Mouse (Mus musculus): ENCODE measurements around the gene Tmcc2. TPM values are rescaled to one million over a fixed set of nuclear protein-coding genes. Genes with fewer than 3 reads are reported as not detected.

Gene Tmcc2
- total RNA-seq, 2 experiments from 2014 or later: 4.8 to 12.5 TPM

- ATAC-seq (replicated peaks; ENCODE audit: low FRiP score, low TSS enrichment, poor library complexity, severe bottlenecking): no peak
Observed at GRCm38 (mm10) chr1:132322711-132323542, 68.2 kb downstream of the Tmcc2 start.

DNA sequence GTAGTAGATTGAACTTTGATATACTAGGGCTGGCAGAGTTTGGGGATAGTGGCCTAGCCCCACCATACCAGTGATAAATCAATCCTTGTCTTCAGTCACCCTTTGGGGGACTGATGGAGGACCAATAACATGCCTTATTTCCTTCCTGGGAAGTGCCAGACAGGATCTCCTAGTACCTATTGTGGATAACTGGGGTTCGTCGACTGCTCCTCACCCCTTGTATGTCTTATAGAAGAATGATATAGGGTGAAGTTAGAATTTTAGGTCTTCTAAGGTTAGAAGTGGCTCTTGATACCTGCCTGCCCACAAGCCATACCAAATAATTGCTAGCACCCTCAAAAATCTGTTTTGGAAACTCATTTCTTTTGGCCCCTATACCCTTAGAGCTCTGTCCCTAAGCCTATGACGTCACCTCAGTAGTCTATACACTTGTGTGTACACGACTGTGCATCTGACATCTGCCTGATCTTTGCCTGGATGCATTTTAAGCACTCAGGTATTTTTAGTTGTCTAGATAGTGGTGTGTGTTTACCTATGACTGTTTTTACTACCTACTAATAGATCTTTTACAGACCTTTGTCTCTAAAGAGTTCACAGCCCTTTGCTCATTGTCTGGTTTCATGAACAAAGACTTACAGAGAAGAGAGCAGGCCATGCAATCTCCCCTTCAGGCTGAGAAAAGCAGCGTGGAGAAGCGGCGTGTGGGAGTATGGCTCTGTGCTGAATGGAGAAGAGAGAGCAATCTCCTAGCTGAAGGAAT lies 69.1 kb downstream of the Tmcc2 start:
- no peak for ATAC-seq (replicated peaks; ENCODE audit: low FRiP score, low TSS enrichment, poor library complexity, severe bottlenecking)

GRCm38 (mm10) chr1:132319242-132319641 lies 71.8 kb downstream of the Tmcc2 start:
- peak; percentile 82 for ATAC-seq (replicated peaks; ENCODE audit: low FRiP score, low TSS enrichment, poor library complexity, severe bottlenecking)

DNA sequence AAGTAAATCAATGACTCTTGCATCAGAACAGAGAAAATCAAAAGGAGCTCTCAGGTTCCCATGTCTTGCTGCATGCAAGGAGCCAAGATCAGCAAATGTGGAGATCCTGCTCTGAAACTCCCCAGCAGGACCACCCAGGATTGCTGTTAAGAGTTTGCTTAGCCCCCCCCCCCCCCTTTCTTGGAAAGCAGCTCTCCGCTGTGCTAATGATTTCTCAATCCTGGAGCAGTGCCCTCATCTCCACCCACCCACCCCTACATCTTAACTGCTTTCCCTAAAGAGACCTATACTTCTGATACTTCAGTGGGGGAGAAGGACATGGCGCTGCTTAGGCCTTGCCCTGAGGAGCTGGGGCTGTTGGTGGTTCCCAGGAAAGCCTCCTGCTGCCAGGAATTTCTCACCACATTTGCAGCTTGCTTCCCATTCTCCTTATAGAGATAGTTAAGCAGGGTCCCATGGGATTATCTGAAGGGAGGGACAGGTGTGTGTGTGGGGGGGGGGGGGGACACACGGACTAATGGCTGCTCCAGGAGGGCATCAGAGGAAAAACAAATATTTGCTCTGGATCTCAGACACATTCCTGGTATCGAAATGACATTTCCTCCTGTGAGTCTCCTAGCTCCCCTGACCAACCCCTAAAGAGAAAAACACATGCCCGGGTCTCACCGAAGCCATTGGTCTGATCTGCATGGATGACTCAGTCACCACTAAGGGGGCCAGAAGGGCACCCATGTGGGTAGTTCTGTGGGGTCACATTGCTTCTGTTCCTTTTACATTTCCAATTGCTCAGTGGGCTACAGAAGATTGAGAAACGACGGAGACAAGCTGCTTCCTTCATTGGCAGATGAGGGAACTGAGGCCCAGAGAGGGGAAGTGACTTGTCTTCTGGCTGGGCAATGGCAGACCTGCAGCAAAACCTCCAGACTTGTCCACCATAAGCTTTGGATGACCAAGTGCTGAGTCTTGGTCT lies 72.9 kb downstream of the Tmcc2 start:
- ATAC-seq (replicated peaks; ENCODE audit: low FRiP score, low TSS enrichment, poor library complexity, severe bottlenecking): no peak

DNA sequence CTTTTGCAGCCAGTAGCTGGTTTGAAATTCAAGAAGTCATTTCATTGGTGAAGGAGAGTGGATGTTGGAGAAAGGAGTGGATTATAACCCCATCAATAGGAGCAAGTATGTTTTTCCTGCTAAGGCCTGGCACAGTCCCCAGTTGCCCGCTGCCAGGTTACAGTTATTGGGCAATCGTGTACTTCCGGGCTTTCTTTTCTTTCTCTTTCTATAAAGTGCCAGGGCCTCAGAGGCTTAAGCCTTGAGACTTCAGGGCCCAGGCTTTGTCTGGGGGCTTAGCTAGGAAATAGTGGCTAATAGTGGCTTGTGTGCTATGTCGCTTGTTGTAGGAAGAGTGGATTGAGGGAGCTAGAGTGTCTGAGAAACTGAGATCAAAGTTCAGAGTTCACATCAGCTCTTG lies 73.7 kb downstream of the Tmcc2 start:
- ATAC-seq (replicated peaks; ENCODE audit: low FRiP score, low TSS enrichment, poor library complexity, severe bottlenecking): no peak

DNA sequence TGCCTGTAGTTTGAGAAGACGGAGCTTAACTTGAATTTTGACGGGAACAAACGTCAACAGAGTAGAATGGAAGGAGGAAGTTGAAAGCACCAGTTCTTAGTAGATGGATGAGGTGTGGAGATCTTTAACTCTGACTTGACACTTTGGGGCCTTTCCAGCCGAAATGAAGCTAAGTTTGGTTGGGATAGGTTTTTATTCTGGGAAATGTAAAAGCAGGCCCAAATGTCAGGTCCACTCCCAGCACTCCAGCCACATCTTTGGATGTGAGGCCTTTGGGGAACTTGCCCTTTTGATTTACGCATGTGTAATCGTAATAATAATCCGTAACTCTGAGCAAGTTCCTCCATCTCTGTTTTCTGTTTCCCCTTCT lies 74.5 kb downstream of the Tmcc2 start:
- ATAC-seq (replicated peaks; ENCODE audit: low FRiP score, low TSS enrichment, poor library complexity, severe bottlenecking): no peak

DNA sequence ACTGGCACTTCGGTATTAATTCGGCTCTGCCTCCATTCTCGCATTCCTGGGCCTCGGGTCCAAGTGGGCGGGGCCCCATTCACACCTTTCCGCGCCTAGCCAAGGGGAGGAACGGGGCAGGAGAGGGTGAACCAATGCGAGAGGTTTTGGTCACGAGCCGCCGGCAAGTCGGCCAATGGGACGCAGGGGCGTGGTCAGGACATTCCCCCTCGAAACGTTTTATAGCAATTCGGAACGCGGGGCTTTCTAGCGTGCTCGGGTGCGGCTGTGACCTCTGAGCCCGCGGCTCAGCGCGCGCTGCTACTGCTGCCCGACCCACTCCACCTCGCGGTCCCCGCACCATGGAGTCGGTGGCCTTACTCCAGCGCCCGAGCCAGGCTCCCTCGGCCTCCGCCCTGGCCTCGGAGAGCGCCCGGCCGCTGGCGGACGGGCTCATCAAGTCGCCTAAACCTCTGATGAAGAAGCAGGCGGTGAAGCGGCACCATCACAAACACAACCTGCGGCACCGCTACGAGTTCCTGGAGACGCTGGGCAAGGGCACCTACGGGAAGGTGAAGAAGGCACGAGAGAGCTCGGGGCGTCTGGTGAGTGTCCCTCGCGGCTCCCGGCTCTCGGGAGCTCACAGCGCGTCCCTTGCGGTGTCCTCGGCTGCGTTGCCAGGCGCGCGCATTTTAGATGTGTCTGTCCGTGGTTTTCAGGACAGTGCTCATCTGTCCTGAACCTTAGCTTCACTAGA lies 75.0 kb downstream of the Tmcc2 start, which contains the start of gene Nuak2:
TSS of gene Nuak2 (plus strand) at position 238 of the 736 bp plus-strand sequence.
- peak; percentile 63 for ATAC-seq (replicated peaks; ENCODE audit: low FRiP score, low TSS enrichment, poor library complexity, severe bottlenecking)

DNA sequence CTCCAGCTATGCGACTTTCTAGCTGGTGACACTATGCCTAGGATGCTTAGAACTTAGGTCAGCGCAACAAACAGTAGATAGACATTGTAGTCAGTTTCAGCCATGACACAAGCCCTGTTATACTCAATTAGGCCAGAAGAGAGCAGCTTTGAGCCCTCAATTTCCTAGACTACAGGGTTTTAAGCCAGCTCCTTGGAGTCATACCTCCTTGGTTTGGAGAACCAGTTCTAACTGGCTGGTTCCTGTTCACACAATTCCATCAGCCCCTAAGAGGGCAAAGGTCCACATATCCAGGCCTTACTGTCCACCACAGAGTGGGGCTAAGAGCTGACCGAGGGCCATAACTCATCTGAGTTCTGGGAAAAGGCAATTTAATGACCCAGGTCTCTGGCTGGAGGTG lies 78.4 kb downstream of the Tmcc2 start:
- peak; percentile 58 for ATAC-seq (replicated peaks; ENCODE audit: low FRiP score, low TSS enrichment, poor library complexity, severe bottlenecking)

DNA sequence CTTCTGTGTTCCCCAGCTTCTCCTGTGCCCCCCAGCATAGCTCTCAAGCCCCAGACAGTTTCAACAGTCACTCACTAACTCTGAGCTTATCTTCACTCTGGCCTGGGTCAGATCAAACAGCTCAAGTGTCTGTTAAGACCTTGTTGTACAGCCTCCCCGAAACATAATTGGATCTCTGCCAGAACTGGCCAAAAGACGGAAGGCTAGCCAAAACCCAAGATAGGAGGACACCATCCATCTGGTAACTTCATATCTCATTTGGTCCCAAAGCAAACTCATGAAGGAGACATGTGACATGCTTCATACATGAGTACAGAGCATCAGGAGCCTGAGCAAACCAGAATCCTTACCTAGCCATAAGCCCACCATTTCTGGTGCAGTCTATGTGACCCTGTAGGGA lies 79.0 kb downstream of the Tmcc2 start:
- peak; percentile 62 for ATAC-seq (replicated peaks; ENCODE audit: low FRiP score, low TSS enrichment, poor library complexity, severe bottlenecking)

DNA sequence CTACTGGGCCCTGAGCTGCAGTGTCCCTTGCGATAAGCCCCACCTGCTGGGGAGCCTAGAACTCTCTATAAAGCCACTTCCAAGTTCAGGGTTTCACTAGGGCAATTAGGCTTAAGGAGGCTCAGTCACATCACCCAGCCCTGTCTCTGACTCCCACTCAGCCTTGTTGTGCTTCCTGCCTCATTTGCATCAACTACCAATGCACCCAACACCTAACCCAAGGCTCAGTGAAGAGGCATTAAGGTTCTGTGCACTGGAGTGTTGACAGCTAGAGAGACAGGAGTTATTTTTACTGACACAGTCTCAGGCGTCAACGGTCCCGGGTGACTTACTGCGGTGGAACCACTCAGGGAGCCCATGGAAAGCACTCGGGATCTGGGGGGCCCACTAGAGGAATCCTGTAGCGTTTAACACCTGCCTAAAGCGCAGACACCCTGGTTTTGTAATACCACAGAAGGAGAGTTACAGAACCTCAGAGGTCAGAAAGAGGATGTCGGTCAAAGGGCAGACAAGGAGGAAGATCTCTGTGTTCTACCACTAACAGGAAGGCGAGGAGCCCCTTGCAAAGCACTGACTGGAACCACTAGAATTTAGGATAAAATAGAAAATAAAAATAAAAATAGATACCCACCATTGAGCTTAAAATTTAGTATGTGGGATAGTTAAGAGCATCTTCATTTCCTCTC lies 79.8 kb downstream of the Tmcc2 start:
- ATAC-seq (replicated peaks; ENCODE audit: low FRiP score, low TSS enrichment, poor library complexity, severe bottlenecking): no peak

GRCm38 (mm10) chr1:132310754-132311153 lies 80.3 kb downstream of the Tmcc2 start:
- ATAC-seq (replicated peaks; ENCODE audit: low FRiP score, low TSS enrichment, poor library complexity, severe bottlenecking): no peak

DNA sequence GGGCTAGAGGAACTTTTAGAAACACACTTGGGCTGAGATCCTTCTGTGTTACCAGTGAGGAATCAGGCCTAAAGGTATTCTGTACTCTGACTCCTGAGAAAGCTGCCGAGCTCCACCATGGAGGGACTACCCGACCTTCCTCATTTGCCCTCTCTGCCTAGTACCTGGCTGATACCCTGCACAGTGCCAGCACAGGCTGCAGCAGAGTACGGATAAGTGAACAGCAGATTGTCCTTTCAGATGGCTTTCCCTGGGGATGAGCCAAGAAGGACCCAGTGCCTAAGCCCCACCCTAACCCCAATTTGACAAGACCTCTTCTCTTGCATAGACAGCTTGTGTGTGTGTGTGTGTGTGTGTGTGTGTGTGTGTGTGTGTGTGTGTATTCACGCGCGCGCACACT lies 82.4 kb downstream of the Tmcc2 start:
- no peak for ATAC-seq (replicated peaks; ENCODE audit: low FRiP score, low TSS enrichment, poor library complexity, severe bottlenecking)

- ATAC-seq (replicated peaks; ENCODE audit: low FRiP score, low TSS enrichment, poor library complexity, severe bottlenecking): no peak
Observed at GRCm38 (mm10) chr1:132307962-132308361, 83.1 kb downstream of the Tmcc2 start.

DNA sequence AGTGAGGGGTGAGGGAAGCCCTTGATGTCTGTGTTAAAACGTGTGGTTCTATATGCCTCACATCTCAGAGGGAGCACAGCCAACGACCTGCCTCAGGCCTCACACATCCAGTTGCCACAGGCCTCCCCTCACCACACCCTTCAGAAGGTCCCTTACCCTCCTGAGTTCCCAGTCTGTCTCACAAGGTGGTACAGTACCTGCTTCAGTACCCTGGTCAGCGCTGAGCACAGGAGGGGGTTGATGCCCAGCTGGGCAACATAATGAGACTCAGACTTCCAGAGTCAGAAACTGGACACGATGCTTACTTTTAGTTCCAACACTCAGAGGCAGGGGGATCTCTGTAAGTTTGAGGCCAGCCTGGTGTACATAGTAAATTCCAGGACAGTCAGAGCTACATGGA lies 84.3 kb downstream of the Tmcc2 start:
- no peak for ATAC-seq (replicated peaks; ENCODE audit: low FRiP score, low TSS enrichment, poor library complexity, severe bottlenecking)

Other genes starting within 250 kb of the Tmcc2 start
- not detected in 2 replicates for gene Lemd1, start 199.8 kb downstream of the Tmcc2 start, total RNA-seq (2014; fragmentation: Nextera tagmentation)
- gene Lemd1, start 199.8 kb downstream of the Tmcc2 start, total RNA-seq (2017): not detected in 2 replicates
- gene AC124108.1, start 199.8 kb downstream of the Tmcc2 start, total RNA-seq (2014; fragmentation: Nextera tagmentation): not detected in 2 replicates
- gene AC124108.1, start 199.8 kb downstream of the Tmcc2 start, total RNA-seq (2017): not detected in 2 replicates
- not detected in 2 replicates for gene Gm10188, start 161.5 kb downstream of the Tmcc2 start, total RNA-seq (2014; fragmentation: Nextera tagmentation)
- gene Gm10188, start 161.5 kb downstream of the Tmcc2 start, total RNA-seq (2017): not detected in 2 replicates
- not detected in 2 replicates for gene Klhdc8a, start 92.7 kb downstream of the Tmcc2 start, total RNA-seq (2014; fragmentation: Nextera tagmentation)
- not detected in 2 replicates for gene Klhdc8a, start 92.7 kb downstream of the Tmcc2 start, total RNA-seq (2017)
- 3.7 and 4.9 TPM in 2 replicates for gene Nuak2, start 75.2 kb downstream of the Tmcc2 start, total RNA-seq (2014; fragmentation: Nextera tagmentation)
- gene Nuak2, start 75.2 kb downstream of the Tmcc2 start, total RNA-seq (2017): 0.70 and 4.4 TPM in 2 replicates
- gene Dstyk, start 26.3 kb upstream of the Tmcc2 start, total RNA-seq (2014; fragmentation: Nextera tagmentation): 3.8 and 12.1 TPM in 2 replicates
- 5.1 and 13.9 TPM in 2 replicates for gene Dstyk, start 26.3 kb upstream of the Tmcc2 start, total RNA-seq (2017)
- 48.7 and 52.0 TPM in 2 replicates for gene Rbbp5, start 86.1 kb upstream of the Tmcc2 start, total RNA-seq (2014; fragmentation: Nextera tagmentation)
- 81.3 and 83.9 TPM in 2 replicates for gene Rbbp5, start 86.1 kb upstream of the Tmcc2 start, total RNA-seq (2017)
- 8.0 and 11.4 TPM in 2 replicates for gene Tmem81, start 114.9 kb upstream of the Tmcc2 start, total RNA-seq (2014; fragmentation: Nextera tagmentation)
- gene Tmem81, start 114.9 kb upstream of the Tmcc2 start, total RNA-seq (2017): 2.3 and 7.4 TPM in 2 replicates
- gene Cntn2, start 152.0 kb upstream of the Tmcc2 start, total RNA-seq (2014; fragmentation: Nextera tagmentation): not detected in 2 replicates
- gene Cntn2, start 152.0 kb upstream of the Tmcc2 start, total RNA-seq (2017): not detected in 2 replicates